Mouse (Mus musculus) limb, embryonic 12.5 days (tissue): Measurements from ENCODE around the gene 2900011O08Rik. TPM values are rescaled to one million over a fixed set of nuclear protein-coding genes. Genes with fewer than 3 reads are reported as not detected.
A peak's percentile ranks its signal among the peaks of the same experiment; 100 is the strongest.
"Not testable (repeated sequence)": the region's sequence is repeated elsewhere in the genome, so short reads cannot be mapped to it uniquely, and the experiment has no call there.

Experiments used
- ATAC-seq: fragments of 200-750 bp; cut with Nextera tagmentation; 2 replicates; pipeline ENCODE4 v1.8.0; 2017; ENCODE audit warnings: low read depth, moderate TSS enrichment; ENCODE audit not compliant: insufficient number of reproducible peaks, insufficient read depth, low FRiP score, low TSS enrichment
- H3K27ac ChIP-seq: fragments of 300-500 bp; sonication (generic); 2 replicates; pipeline ENCODE4 v1.5.1; 2016; ENCODE audit warnings: mild to moderate bottlenecking, moderate library complexity
- H3K27me3 ChIP-seq: fragments of 300-500 bp; sonication (generic); 2 replicates; pipeline ENCODE4 v1.6.1; 2016; ENCODE audit warnings: mild to moderate bottlenecking, moderate library complexity
- H3K36me3 ChIP-seq: fragments of 300-500 bp; sonication (generic); 2 replicates; pipeline ENCODE4 v1.6.1; 2016; ENCODE audit warnings: mild to moderate bottlenecking, moderate library complexity
- H3K4me1 ChIP-seq: fragments of 300-500 bp; sonication (generic); replicated peaks from 2 replicates; pipeline ENCODE4 v1.6.1; 2016
- H3K4me2 ChIP-seq: fragments of 300-500 bp; sonication (generic); 2 replicates; pipeline ENCODE4 v1.6.1; 2016; ENCODE audit warnings: mild to moderate bottlenecking, moderate library complexity
- H3K4me3 ChIP-seq: fragments of 300-500 bp; sonication (generic); replicated peaks from 2 replicates; pipeline ENCODE4 v1.5.1; 2016; ENCODE audit warnings: mild to moderate bottlenecking
- H3K9ac ChIP-seq: fragments of 300-500 bp; sonication (generic); replicated peaks from 2 replicates; pipeline ENCODE4 v1.6.1; 2016; ENCODE audit warnings: mild to moderate bottlenecking, moderate library complexity
- H3K9me3 ChIP-seq: fragments of 300-500 bp; sonication (generic); 2 replicates; pipeline ENCODE4 v1.6.1; 2016; ENCODE audit warnings: mild to moderate bottlenecking, moderate library complexity
- WGBS: fragments of 180-500 bp; shearing (Covaris S2); methylation state at CpG from one replicate; pipeline ENCODE4 v1.1.7; 2016; 5-methylcytosine and 5-hydroxymethylcytosine counted together
- polyA plus RNA-seq: library from polyadenylated mRNA; unstranded; fragments of >200 nt; fragmentation: Nextera tagmentation; extraction: Ambion mirVana; gene quantifications from 2 replicates; pipeline ENCODE4 v1.2.1, GENCODE M21; 2016

The 2900011O08Rik gene
- polyA plus RNA-seq, 1 experiment from 2014 or later: 8.4 TPM

GRCm38 (mm10) chr16:13976358-13976896 is 10.0 kb upstream of the 2900011O08Rik start:
- not testable (repeated sequence) for H3K27ac ChIP-seq, H3K9ac ChIP-seq, H3K27me3 ChIP-seq, H3K4me2 ChIP-seq, H3K9me3 ChIP-seq, H3K4me3 ChIP-seq, H3K4me1 ChIP-seq, ATAC-seq, H3K36me3 ChIP-seq
- 82% methylated on average over 4 of the region's 4 CpGs for WGBS

DNA sequence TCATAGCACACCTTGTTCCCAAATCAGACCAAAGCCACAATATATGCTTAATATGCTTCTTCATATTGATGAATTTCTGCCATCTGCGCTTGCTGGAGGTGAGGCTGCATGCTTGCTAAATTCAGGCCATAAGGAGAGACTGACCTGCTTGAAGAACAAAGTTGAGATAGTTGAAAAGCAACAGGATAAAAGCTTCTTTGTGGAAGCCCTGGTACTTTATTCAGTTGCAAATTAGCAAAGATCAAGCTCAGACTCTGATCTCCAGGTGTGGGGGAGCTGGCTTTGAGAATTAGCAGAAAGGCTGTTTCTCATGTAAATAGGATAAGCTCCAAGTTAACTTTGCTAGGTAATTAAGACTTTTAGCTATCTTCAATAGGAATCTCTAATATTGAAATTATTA is 9.4 kb upstream of the 2900011O08Rik start:
- not testable (repeated sequence) for H3K9me3 ChIP-seq, H3K9ac ChIP-seq, H3K27me3 ChIP-seq, ATAC-seq, H3K36me3 ChIP-seq, H3K4me2 ChIP-seq, H3K27ac ChIP-seq, H3K4me1 ChIP-seq, H3K4me3 ChIP-seq
- 50% methylated on average over 1 of the region's 1 CpGs for WGBS

- not testable (repeated sequence) for H3K4me1 ChIP-seq, H3K9ac ChIP-seq, H3K27ac ChIP-seq, H3K9me3 ChIP-seq, H3K4me2 ChIP-seq, ATAC-seq, H3K36me3 ChIP-seq, H3K27me3 ChIP-seq, H3K4me3 ChIP-seq
- WGBS: 80% methylated on average over 3 of the region's 3 CpGs
Observed at GRCm38 (mm10) chr16:13981726-13982125, 4.7 kb upstream of the 2900011O08Rik start.

- 90% methylated on average over 5 of the region's 5 CpGs for WGBS
- H3K27ac ChIP-seq: no peak overlapping the region
- ATAC-seq: no peak
Observed at GRCm38 (mm10) chr16:13983161-13983560, 3.2 kb upstream of the 2900011O08Rik start.

GRCm38 (mm10) chr16:13986197-13986573 is 219 bp upstream of the 2900011O08Rik start:
- H3K36me3 ChIP-seq: no peaks in the 10 kb centered on the region
- H3K4me3 ChIP-seq: peak overlapping the region; percentile 58
- peak overlapping the region; percentile 66; the same call in 1 of the 2 replicates for H3K9ac ChIP-seq
- ATAC-seq: peak; percentile 52; the same call in 1 of the 2 replicates
- peak overlapping the region; percentile 80 for H3K4me2 ChIP-seq
- 62% methylated on average over 3 of the region's 3 CpGs for WGBS
- H3K27me3 ChIP-seq: no peaks in the 10 kb centered on the region
- H3K9me3 ChIP-seq: no peaks in the 10 kb centered on the region
- H3K27ac ChIP-seq: no peak overlapping the region
- H3K4me1 ChIP-seq: peaks cover 6% of the 10 kb centered on the region

More at GRCm38 (mm10) chr16:13983161-13983560, 3.2 kb upstream of the 2900011O08Rik start:
- Histone ChIP-seq H3K4me1 (peaks cover 6% of the 10 kb centered on the region), H3K4me3 (no peak overlapping the region), H3K36me3 (no peaks in the 10 kb centered on the region), H3K9me3 (no peaks in the 10 kb centered on the region), H3K27me3 (no peaks in the 10 kb centered on the region), H3K4me2 (no peak overlapping the region), H3K9ac (no peak overlapping the region)

- Histone ChIP-seq H3K4me3 (no peak overlapping the region), H3K27ac (no peak overlapping the region), H3K9ac (no peak overlapping the region), H3K9me3 (no peaks in the 10 kb centered on the region), H3K4me1 (no peaks in the 10 kb centered on the region), H3K27me3 (no peaks in the 10 kb centered on the region), H3K4me2 (no peak overlapping the region), H3K36me3 (no peaks in the 10 kb centered on the region)
- WGBS: 85% methylated on average over 11 of the region's 11 CpGs
- no peak for ATAC-seq
Observed at GRCm38 (mm10) chr16:13992518-13993248, 6.3 kb downstream of the 2900011O08Rik start.

- no peak overlapping the region for H3K9ac ChIP-seq
- H3K4me3 ChIP-seq: no peak overlapping the region
- H3K4me2 ChIP-seq: no peak overlapping the region
- H3K9me3 ChIP-seq: no peaks in the 10 kb centered on the region
- no peak overlapping the region for H3K27ac ChIP-seq
- H3K4me1 ChIP-seq: no peaks in the 10 kb centered on the region
- no peaks in the 10 kb centered on the region for H3K36me3 ChIP-seq
- no peak for ATAC-seq
- WGBS: 84% methylated on average over 1 of the region's 1 CpGs
- H3K27me3 ChIP-seq: no peaks in the 10 kb centered on the region
Observed at GRCm38 (mm10) chr16:13994076-13994475, 7.7 kb downstream of the 2900011O08Rik start.

DNA sequence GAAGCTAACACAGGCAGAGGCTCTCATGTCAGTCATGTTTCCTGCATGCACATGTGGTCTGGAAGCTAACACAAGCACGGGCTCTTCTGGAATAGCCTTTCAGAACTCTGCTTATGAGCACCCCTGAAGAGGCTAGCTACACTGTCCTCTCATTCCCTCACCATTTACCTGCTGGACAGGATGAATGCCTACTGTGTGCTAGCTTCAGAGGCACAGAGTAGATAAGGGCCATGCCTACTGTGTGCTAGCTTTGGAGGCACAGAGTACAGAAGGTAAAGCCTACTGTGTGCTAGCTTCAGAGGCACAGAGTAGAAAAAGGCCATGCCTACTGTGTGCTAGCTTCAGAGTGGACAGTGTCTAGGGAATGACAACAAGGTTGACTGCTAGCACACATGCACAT is 8.1 kb downstream of the 2900011O08Rik start:
- no peak overlapping the region for H3K4me3 ChIP-seq
- H3K4me2 ChIP-seq: no peak overlapping the region
- H3K27me3 ChIP-seq: no peaks in the 10 kb centered on the region
- no peaks in the 10 kb centered on the region for H3K36me3 ChIP-seq
- ATAC-seq: no peak
- no peaks in the 10 kb centered on the region for H3K4me1 ChIP-seq
- H3K9me3 ChIP-seq: no peaks in the 10 kb centered on the region
- 77% methylated on average over 1 of the region's 1 CpGs for WGBS
- no peak overlapping the region for H3K9ac ChIP-seq
- H3K27ac ChIP-seq: no peak overlapping the region

GRCm38 (mm10) chr16:14003386-14004130 is 17.2 kb downstream of the 2900011O08Rik start:
- H3K4me2 ChIP-seq: no peak overlapping the region
- H3K9ac ChIP-seq: no peak overlapping the region
- no peaks in the 10 kb centered on the region for H3K9me3 ChIP-seq
- no peak overlapping the region for H3K4me3 ChIP-seq
- H3K4me1 ChIP-seq: no peaks in the 10 kb centered on the region
- H3K27ac ChIP-seq: no peak overlapping the region
- ATAC-seq: no peak
- H3K27me3 ChIP-seq: no peaks in the 10 kb centered on the region
- no peaks in the 10 kb centered on the region for H3K36me3 ChIP-seq
- 59% methylated on average over 8 of the region's 8 CpGs for WGBS

DNA sequence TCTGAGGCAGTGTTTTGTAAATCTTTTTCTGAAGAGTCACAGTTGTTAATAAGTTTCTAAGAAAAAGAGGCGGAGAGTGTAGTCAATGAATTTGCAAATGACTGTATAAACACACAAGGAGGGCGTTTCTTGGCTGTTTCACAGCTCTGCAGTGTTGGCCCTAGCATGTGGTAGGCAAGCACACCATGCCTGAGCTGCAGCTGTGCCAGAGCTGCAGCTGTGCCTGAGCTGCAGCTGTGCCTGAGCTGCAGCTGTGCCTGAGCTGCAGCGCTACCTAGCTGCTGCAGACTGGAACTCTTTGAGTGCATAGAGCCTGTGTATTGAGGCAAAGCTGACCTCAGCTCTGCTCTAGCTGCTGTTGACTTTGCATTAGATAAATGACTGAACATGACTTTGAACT is 17.8 kb downstream of the 2900011O08Rik start:
- no peak overlapping the region for H3K27ac ChIP-seq
- no peak overlapping the region for H3K4me2 ChIP-seq
- no peaks in the 10 kb centered on the region for H3K4me1 ChIP-seq
- H3K4me3 ChIP-seq: no peak overlapping the region
- H3K36me3 ChIP-seq: no peaks in the 10 kb centered on the region
- H3K9ac ChIP-seq: no peak overlapping the region
- peak; percentile 78 for ATAC-seq
- no peaks in the 10 kb centered on the region for H3K9me3 ChIP-seq
- 27% methylated on average over 3 of the region's 3 CpGs for WGBS
- no peaks in the 10 kb centered on the region for H3K27me3 ChIP-seq

DNA sequence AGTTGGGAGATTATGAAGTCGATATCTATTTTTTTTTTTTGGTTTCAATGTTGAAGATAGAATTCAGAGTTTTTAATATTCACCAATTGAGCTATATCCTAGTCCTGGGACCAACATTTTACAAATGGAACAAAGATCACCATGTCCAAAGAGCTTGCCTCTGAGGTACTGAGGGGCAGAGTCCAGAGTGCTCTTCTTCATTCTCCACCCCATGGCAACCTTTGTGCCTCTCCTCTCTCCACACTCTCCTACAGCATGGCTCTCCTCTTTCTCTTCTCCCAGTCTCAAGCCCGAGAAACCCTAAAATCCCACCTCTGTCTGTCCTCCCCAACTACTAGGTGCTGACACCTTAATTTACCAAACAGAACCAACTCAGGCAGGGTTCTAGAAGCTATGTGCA is 18.3 kb downstream of the 2900011O08Rik start:
- H3K4me1 ChIP-seq: no peaks in the 10 kb centered on the region
- no peaks in the 10 kb centered on the region for H3K27me3 ChIP-seq
- ATAC-seq: no peak
- H3K36me3 ChIP-seq: no peaks in the 10 kb centered on the region
- no peak overlapping the region for H3K27ac ChIP-seq
- H3K4me3 ChIP-seq: no peak overlapping the region
- no peaks in the 10 kb centered on the region for H3K9me3 ChIP-seq
- no peak overlapping the region for H3K4me2 ChIP-seq
- H3K9ac ChIP-seq: no peak overlapping the region
- 80% methylated on average over 2 of the region's 2 CpGs for WGBS
